Mouse (Mus musculus): ENCODE results near the gene Ntmt1. TPM values are rescaled to one million over a fixed set of nuclear protein-coding genes. Genes with fewer than 3 reads are reported as not detected.
A peak's percentile ranks its signal among the peaks of the same experiment; 100 is the strongest.

Ntmt1 gene
- polyA plus RNA-seq, 1 experiment from 2014 or later, result 82.3 TPM

DNA sequence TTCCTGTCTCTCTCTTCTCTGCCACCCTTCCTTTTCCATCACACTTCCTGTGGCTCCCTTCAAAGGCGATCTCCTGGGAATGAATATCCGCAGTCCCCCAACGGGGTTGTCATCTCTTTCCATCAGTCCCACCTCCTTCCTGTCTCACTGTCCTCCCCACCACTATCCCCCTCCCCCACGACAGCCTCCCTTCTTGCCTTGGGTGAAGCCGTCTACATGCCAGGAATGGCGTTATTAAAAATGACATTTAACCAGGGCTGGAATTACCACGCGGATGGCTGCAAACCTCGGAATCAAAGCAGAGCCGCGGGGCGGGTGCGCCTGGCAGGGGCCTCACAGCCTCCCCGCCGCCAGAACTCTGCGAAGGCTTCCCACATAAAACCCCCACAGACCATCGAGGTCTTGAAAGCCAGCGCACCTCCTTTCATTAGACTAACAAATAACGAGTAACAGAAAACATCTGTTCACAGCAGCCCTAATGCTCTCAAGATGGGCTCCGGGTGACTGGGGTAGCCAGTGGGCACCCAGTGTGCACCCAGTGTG is 45.2 kb downstream of the Ntmt1 start:
- no peak for ATAC-seq (ENCODE audit: insufficient read depth, low FRiP score, low read depth)
- Histone ChIP-seq H3K4me1 (peaks cover 10% of the 10 kb centered on the region; the same call in 1 of the 2 replicates), H3K36me3 (no peaks in the 10 kb centered on the region), H3K4me3 (replicated peaks) (no peak overlapping the region), H3K27ac (no peak overlapping the region), H3K4me2 (peak overlapping the region; percentile 22; the same call in 1 of the 2 replicates), H3K9me3 (no peaks in the 10 kb centered on the region), H3K9ac (no peak overlapping the region), H3K27me3 (replicated peaks) (no peaks in the 10 kb centered on the region)
- 21% methylated on average over 20 of the region's 20 CpGs for WGBS

DNA sequence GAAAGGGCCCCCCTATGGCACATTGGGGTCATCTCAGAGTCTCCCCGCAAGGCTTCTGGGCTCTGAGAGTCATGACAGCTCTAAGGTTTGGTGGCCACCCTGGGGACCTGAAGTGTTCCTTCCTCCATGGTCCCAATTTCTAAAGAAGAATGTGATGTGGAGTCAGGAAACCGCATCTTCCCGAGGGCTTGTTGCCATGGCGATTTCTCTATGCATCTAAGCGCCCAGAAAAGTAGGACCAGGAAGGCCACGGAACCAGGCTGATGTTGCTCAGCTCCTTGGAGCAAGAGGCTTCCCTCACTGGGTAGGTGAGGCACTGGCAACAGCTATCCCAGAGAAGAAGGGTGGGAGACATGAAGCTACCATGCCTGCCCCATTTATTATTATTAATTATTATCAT is 49.5 kb downstream of the Ntmt1 start:
- Histone ChIP-seq H3K4me1 (peaks cover 10% of the 10 kb centered on the region; the same call in 1 of the 2 replicates), H3K4me2 (no peak overlapping the region), H3K9me3 (no peaks in the 10 kb centered on the region), H3K4me3 (replicated peaks) (no peak overlapping the region), H3K27me3 (replicated peaks) (no peaks in the 10 kb centered on the region), H3K27ac (no peak overlapping the region), H3K9ac (no peak overlapping the region), H3K36me3 (no peaks in the 10 kb centered on the region)
- WGBS, result 71% methylated on average over 6 of the region's 6 CpGs
- no peak for ATAC-seq (ENCODE audit: insufficient read depth, low FRiP score, low read depth)

DNA sequence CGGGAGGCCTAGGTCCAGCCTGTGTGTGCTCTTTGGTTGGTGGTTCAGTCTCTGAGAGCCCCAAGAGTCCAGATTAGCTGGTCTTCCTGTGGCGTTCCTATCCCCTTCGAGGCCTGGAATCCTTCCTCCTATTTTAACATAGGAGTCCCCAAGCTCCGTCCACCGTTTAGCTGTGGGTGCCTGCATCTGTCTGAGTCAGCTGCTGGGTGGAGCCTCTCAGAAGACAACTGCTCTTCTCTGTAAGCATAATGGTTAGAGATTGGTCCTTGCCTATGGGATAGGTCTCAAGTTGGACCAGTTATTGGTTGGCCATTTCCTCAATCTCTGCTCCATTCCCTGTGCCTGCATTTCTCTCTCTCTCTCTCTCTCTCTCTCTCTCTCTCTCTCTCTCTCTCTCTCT is 52.2 kb downstream of the Ntmt1 start:
- no peaks in the 10 kb centered on the region for H3K9me3 ChIP-seq
- no peak overlapping the region for H3K4me2 ChIP-seq
- no peak overlapping the region for H3K4me3 ChIP-seq (replicated peaks)
- 73% methylated on average over 5 of the region's 5 CpGs for WGBS
- H3K27ac ChIP-seq, result no peak overlapping the region
- H3K9ac ChIP-seq, result no peak overlapping the region
- H3K4me1 ChIP-seq, result peaks cover 7% of the 10 kb centered on the region
- peaks cover 10% of the 10 kb centered on the region for H3K27me3 ChIP-seq (replicated peaks)
- H3K36me3 ChIP-seq, result no peaks in the 10 kb centered on the region
- no peak for ATAC-seq (ENCODE audit: insufficient read depth, low FRiP score, low read depth)

DNA sequence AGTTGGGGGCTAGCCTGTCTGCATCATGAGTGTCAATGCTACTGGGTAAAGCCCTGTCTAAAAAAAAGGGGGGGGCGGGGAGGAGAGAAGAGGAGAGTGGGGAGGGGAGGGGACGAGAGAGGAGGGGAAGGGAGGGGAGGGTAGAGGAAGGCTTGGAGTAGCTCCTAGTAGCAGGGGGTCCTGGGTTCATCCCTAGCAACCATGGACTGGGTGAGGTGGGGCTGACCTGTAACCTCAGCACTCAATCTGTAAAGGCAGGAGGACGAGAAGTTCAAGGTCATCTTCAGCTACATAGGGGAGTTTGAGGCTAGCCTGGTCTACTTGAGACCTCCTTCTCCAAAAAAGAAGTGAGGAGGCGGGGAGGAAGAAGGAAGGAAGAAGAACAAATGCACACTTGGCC is 54.5 kb downstream of the Ntmt1 start:
- no peak for ATAC-seq (ENCODE audit: insufficient read depth, low FRiP score, low read depth)
- WGBS, result 69% methylated on average over 4 of the region's 4 CpGs
- H3K27me3 ChIP-seq (replicated peaks), result peaks cover 18% of the 10 kb centered on the region
- H3K4me3 ChIP-seq (replicated peaks), result no peak overlapping the region
- no peak overlapping the region for H3K27ac ChIP-seq
- H3K9ac ChIP-seq, result no peak overlapping the region
- no peak overlapping the region for H3K4me2 ChIP-seq
- peaks cover 14% of the 10 kb centered on the region for H3K4me1 ChIP-seq
- H3K9me3 ChIP-seq, result no peaks in the 10 kb centered on the region
- no peaks in the 10 kb centered on the region for H3K36me3 ChIP-seq

DNA sequence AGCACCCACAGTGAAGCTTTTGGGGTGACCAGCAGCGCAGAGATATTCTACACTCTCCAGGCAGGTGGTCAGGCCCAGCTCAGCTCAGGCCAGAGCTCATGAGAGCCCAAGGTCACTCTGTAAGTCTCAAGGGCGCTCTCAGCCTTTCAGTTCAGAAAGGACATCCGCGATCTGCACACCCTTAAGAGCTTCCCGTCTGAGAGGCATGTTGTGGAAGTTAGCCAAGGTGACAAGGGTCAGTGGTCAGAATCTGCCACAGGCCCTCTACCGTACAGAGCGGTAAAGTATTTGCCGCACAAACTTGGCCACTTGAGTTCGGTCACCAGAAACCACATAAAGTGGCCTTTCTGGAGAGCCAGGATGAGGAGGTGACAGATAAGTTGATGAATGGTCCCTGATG is 55.9 kb downstream of the Ntmt1 start:
- 68% methylated on average over 9 of the region's 9 CpGs for WGBS

DNA sequence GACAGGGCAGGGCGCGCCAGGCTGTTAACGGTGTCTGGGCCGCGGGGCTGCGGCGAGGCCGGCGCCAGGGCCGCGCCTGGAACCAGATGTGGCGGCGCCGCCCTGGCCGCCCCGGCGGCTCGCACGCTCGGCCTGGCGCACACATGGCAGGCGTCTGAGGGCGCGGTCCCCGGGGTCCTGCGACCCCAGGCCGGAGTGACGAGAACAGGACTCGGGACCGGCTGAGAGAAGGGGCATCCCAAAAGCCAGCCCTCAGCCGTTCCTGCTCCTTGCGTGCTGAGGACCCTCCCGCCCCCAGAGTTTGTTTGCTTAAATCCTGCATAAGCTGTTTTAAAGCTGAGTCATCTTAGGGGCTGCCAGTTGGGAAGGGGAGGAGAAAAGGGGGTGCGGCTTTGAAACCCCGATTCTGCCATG is 57.3 kb downstream of the Ntmt1 start:
- ATAC-seq (ENCODE audit: insufficient read depth, low FRiP score, low read depth), result peak; percentile 51
- no peak overlapping the region for H3K27ac ChIP-seq

More for the DNA sequence above, 55.9 kb downstream of the Ntmt1 start:
- peaks cover 14% of the 10 kb centered on the region for H3K4me1 ChIP-seq
- H3K4me2 ChIP-seq, result no peak overlapping the region
- H3K27me3 ChIP-seq (replicated peaks), result peaks cover 18% of the 10 kb centered on the region
- ATAC-seq (ENCODE audit: insufficient read depth, low FRiP score, low read depth), result no peak
- no peak overlapping the region for H3K9ac ChIP-seq
- no peak overlapping the region for H3K4me3 ChIP-seq (replicated peaks)
- no peaks in the 10 kb centered on the region for H3K36me3 ChIP-seq
- no peak overlapping the region for H3K27ac ChIP-seq
- no peaks in the 10 kb centered on the region for H3K9me3 ChIP-seq

DNA sequence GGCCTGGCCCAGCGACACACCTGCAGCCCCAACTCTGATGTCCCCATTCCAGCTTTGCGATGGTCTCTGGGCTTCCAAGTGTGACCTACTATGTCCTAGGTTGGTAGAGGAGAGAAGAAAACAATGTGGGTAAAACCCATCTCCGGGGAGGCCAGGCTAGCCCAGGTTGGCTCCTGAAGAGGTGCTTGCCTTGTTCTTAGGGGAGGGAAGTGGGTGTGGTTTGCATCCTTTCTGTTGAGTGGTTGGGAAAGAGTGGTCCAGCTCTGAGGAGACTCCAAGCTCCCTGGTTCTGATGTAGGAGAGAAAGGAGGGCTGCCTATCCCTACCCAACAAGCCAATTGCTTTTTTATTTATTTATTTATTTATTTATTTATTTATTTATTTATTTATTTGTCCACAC is 57.8 kb downstream of the Ntmt1 start:
- no peak for ATAC-seq (ENCODE audit: insufficient read depth, low FRiP score, low read depth)
- Histone ChIP-seq H3K27ac (no peak overlapping the region), H3K4me1 (peaks cover 14% of the 10 kb centered on the region), H3K27me3 (replicated peaks) (peaks cover 18% of the 10 kb centered on the region), H3K36me3 (no peaks in the 10 kb centered on the region), H3K9me3 (no peaks in the 10 kb centered on the region), H3K4me2 (peak overlapping the region; percentile 73), H3K9ac (no peak overlapping the region), H3K4me3 (replicated peaks) (no peak overlapping the region)
- 40% methylated on average over 3 of the region's 3 CpGs for WGBS

More for the DNA sequence above, 57.3 kb downstream of the Ntmt1 start:
- peak overlapping the region; percentile 40 for H3K4me3 ChIP-seq (replicated peaks)
- no peak overlapping the region for H3K9ac ChIP-seq
- H3K36me3 ChIP-seq, result no peaks in the 10 kb centered on the region
- no peaks in the 10 kb centered on the region for H3K9me3 ChIP-seq
- peaks cover 14% of the 10 kb centered on the region for H3K4me1 ChIP-seq
- peaks cover 18% of the 10 kb centered on the region for H3K27me3 ChIP-seq (replicated peaks)
- WGBS, result 1% methylated on average over 35 of the region's 35 CpGs
- peak overlapping the region; percentile 73 for H3K4me2 ChIP-seq

DNA sequence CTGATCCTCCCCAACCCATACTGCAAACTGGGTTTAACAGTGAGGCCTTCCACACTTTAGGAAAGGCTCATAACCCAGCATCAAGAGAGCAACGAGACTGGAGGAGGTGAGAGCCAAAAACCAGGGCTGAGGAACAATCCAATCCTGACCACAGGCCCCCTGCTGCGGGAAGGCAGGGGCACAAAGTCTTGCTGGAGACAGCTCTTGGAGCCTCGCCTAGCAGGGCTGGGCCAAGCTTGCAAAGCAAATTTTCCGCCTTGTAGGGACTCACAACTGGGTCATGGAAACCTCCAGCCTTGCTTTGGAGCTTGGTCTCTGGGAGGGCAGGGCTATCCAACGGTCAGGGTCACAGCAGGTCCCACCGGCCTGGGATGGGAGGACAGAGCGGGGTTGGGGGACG is 63.2 kb downstream of the Ntmt1 start:
- H3K9me3 ChIP-seq, result no peaks in the 10 kb centered on the region
- no peak overlapping the region for H3K4me2 ChIP-seq
- H3K4me3 ChIP-seq (replicated peaks), result no peak overlapping the region
- H3K4me1 ChIP-seq, result 0 out of 2 replicates have a peak, but pooled peaks cover 7% of the 10 kb centered on the region
- no peak overlapping the region for H3K9ac ChIP-seq
- H3K27ac ChIP-seq, result no peak overlapping the region
- WGBS, result 74% methylated on average over 8 of the region's 8 CpGs
- 0 out of 2 replicates have a peak, but pooled peaks cover 3% of the 10 kb centered on the region for H3K27me3 ChIP-seq (replicated peaks)
- H3K36me3 ChIP-seq, result no peaks in the 10 kb centered on the region
- ATAC-seq (ENCODE audit: insufficient read depth, low FRiP score, low read depth), result no peak

Other genes starting within 250 kb of the Ntmt1 start
- gene Cstad, start 212.8 kb upstream of the Ntmt1 start, polyA plus RNA-seq (2015; fragmentation: Nextera tagmentation; extraction: Ambion mirVana), result 0.71 and 0.72 TPM in 2 replicates
- gene 1700001O22Rik, start 4.2 kb upstream of the Ntmt1 start, polyA plus RNA-seq (2015; fragmentation: Nextera tagmentation; extraction: Ambion mirVana), result 2.8 and 2.9 TPM in 2 replicates
- gene Asb6, start 22.5 kb downstream of the Ntmt1 start, polyA plus RNA-seq (2015; fragmentation: Nextera tagmentation; extraction: Ambion mirVana), result 29.5 and 30.1 TPM in 2 replicates
- 3.8 and 4.3 TPM in 2 replicates for gene Prrx2, start 27.1 kb downstream of the Ntmt1 start, polyA plus RNA-seq (2015; fragmentation: Nextera tagmentation; extraction: Ambion mirVana)
- gene Ptges, start 122.0 kb downstream of the Ntmt1 start, polyA plus RNA-seq (2015; fragmentation: Nextera tagmentation; extraction: Ambion mirVana), result 6.7 and 9.0 TPM in 2 replicates
- 30.6 and 31.1 TPM in 2 replicates for gene Tor1b, start 145.1 kb downstream of the Ntmt1 start, polyA plus RNA-seq (2015; fragmentation: Nextera tagmentation; extraction: Ambion mirVana)
- gene Tor1a, start 160.1 kb downstream of the Ntmt1 start, polyA plus RNA-seq (2015; fragmentation: Nextera tagmentation; extraction: Ambion mirVana), result 73.9 and 74.5 TPM in 2 replicates
- 53.8 TPM in 2 replicates for gene BC005624, start 174.4 kb downstream of the Ntmt1 start, polyA plus RNA-seq (2015; fragmentation: Nextera tagmentation; extraction: Ambion mirVana)
- 17.4 and 19.0 TPM in 2 replicates for gene Usp20, start 174.5 kb downstream of the Ntmt1 start, polyA plus RNA-seq (2015; fragmentation: Nextera tagmentation; extraction: Ambion mirVana)